Mouse (Mus musculus) CH12.LX (cell line): Measurements from ENCODE around the gene Psmd12. TPM values are rescaled to one million over a fixed set of nuclear protein-coding genes. Genes with fewer than 3 reads are reported as not detected.

Experiments used
- DNase-seq: peaks from one replicate; pipeline ENCODE4 v3.0.0-alpha.2; 2013; ENCODE audit errors: extremely low read depth
- H3K27ac ChIP-seq: 2 replicates; pipeline ENCODE4 v1.5.1; 2012; ENCODE audit warnings: low read depth, mild to moderate bottlenecking, control low read depth, moderate library complexity; ENCODE audit not compliant: insufficient read depth
- H3K27me3 ChIP-seq: replicated peaks from 2 replicates; pipeline ENCODE3; 2012; ENCODE audit warnings: inconsistent platforms
- H3K36me3 ChIP-seq, 2 experiments: replicated peaks in 1 of 2; 2 replicates each; pipeline versions ENCODE3 to v1.6.1; 2012; ENCODE audit warnings: inconsistent platforms in 1 of 2, low read length in 1 of 2, mild to moderate bottlenecking in 1 of 2, mixed read lengths in 1 of 2, moderate library complexity in 1 of 2; ENCODE audit not compliant: control insufficient read depth in 1 of 2, insufficient read depth in 1 of 2
- H3K4me1 ChIP-seq, 2 experiments: 2 replicates each; pipeline ENCODE4 v1.6.1; 2012; ENCODE audit warnings: inconsistent platforms in 1 of 2, moderate library complexity in 1 of 2; ENCODE audit not compliant: insufficient read depth in 2 of 2, control insufficient read depth in 1 of 2
- H3K4me2 ChIP-seq: 2 replicates; pipeline ENCODE4 v1.6.1; 2012; ENCODE audit warnings: low read depth, mild to moderate bottlenecking, control low read depth; ENCODE audit not compliant: poor library complexity, insufficient read depth, severe bottlenecking
- H3K4me3 ChIP-seq, 3 experiments: fragments of 150-350 bp in 1 of 3; sonication (generic) in 1 of 3; replicated peaks in 1 of 3; 2 replicates each; pipeline versions ENCODE3 to v1.5.1; 2011 to 2012; ENCODE audit warnings: low read depth in 2 of 3, low read length in 2 of 3, mild to moderate bottlenecking in 2 of 3, moderate library complexity in 2 of 3, control low read depth in 1 of 3, improper control_type of control experiment in 1 of 3, inconsistent platforms in 1 of 3, mixed read lengths in 1 of 3; ENCODE audit not compliant: poor library complexity in 1 of 3
- H3K79me2 ChIP-seq: replicated peaks from 2 replicates; pipeline ENCODE4 v1.6.1; 2012; ENCODE audit warnings: mild to moderate bottlenecking, moderate library complexity; ENCODE audit not compliant: control insufficient read depth, poor library complexity, insufficient read depth, severe bottlenecking; ENCODE audit errors: extremely low read depth
- H3K9ac ChIP-seq: 2 replicates; pipeline ENCODE4 v1.6.1; 2012; ENCODE audit warnings: low read depth, mild to moderate bottlenecking, control low read depth, moderate library complexity; ENCODE audit not compliant: insufficient read depth
- H3K9me3 ChIP-seq: replicated peaks from 2 replicates; pipeline ENCODE3; 2012; ENCODE audit warnings: low read length, inconsistent platforms, mixed read lengths
- BHLHE40 ChIP-seq: IDR thresholded peaks from 2 replicates; pipeline ENCODE4 v1.6.1; 2011; ENCODE audit warnings: mild to moderate bottlenecking, low read depth, low read length, improper control_type of control experiment
- CHD1 ChIP-seq: IDR thresholded peaks from 2 replicates; pipeline ENCODE4 v1.6.1; 2012; ENCODE audit warnings: low read depth, low read length, improper control_type of control experiment, inconsistent platforms
- CTCF ChIP-seq, 2 experiments: IDR thresholded peaks in 1 of 2; conservative IDR thresholded peaks in 1 of 2; 2 replicates each; pipeline ENCODE4 v1.5.1; 2011 to 2012; ENCODE audit warnings: low read depth in 2 of 2, low read length in 2 of 2, improper control_type of control experiment in 1 of 2, inconsistent platforms in 1 of 2, mild to moderate bottlenecking in 1 of 2, moderate library complexity in 1 of 2
- E2F4 ChIP-seq: IDR thresholded peaks from 2 replicates; pipeline ENCODE4 v1.6.1; 2011; ENCODE audit warnings: low read depth, low read length, improper control_type of control experiment; ENCODE audit not compliant: insufficient replicate concordance
- ELF1 ChIP-seq: IDR thresholded peaks from 2 replicates; pipeline ENCODE4 v1.6.1; 2014; ENCODE audit warnings: low read depth, mild to moderate bottlenecking, inconsistent platforms, low read length, improper control_type of control experiment
- EP300 ChIP-seq: IDR thresholded peaks from 2 replicates; pipeline ENCODE4 v1.6.1; 2011; ENCODE audit warnings: low read length, improper control_type of control experiment
- ETS1 ChIP-seq: conservative IDR thresholded peaks from 2 replicates; pipeline ENCODE4 v1.6.1; 2012; ENCODE audit warnings: low read depth, mild to moderate bottlenecking, inconsistent platforms, low read length, improper control_type of control experiment, moderate library complexity
- HCFC1 ChIP-seq: IDR thresholded peaks from 2 replicates; pipeline ENCODE4 v1.6.1; 2012; ENCODE audit warnings: low read depth, mild to moderate bottlenecking, inconsistent platforms, low read length, improper control_type of control experiment
- IRF4 ChIP-seq: IDR thresholded peaks from 2 replicates; pipeline ENCODE4 v1.6.1; 2014; ENCODE audit warnings: low read depth, mild to moderate bottlenecking, inconsistent platforms, low read length, improper control_type of control experiment
- JUN ChIP-seq: IDR thresholded peaks from 2 replicates; pipeline ENCODE4 v1.6.1; 2011; ENCODE audit warnings: low read depth, mild to moderate bottlenecking, low read length, improper control_type of control experiment, moderate library complexity; ENCODE audit not compliant: insufficient read depth
- MAX ChIP-seq: IDR thresholded peaks from 2 replicates; pipeline ENCODE4 v1.6.1; 2011; ENCODE audit warnings: low read length, improper control_type of control experiment
- MXI1 ChIP-seq: IDR thresholded peaks from 2 replicates; pipeline ENCODE4 v1.6.1; 2011; ENCODE audit warnings: mild to moderate bottlenecking, low read depth, low read length, improper control_type of control experiment
- NRF1 ChIP-seq: IDR thresholded peaks from 2 replicates; pipeline ENCODE4 v1.6.1; 2014; ENCODE audit warnings: low read depth, mild to moderate bottlenecking, inconsistent platforms, low read length, improper control_type of control experiment, moderate library complexity
- POLR2AphosphoS2 ChIP-seq: IDR thresholded peaks from 2 replicates; pipeline ENCODE4 v1.6.1; 2011; ENCODE audit warnings: low read depth, low read length, improper control_type of control experiment
- RAD21 ChIP-seq: IDR thresholded peaks from 2 replicates; pipeline ENCODE4 v1.6.1; 2011; ENCODE audit warnings: low read depth, mild to moderate bottlenecking, low read length, improper control_type of control experiment, moderate library complexity
- SIN3A ChIP-seq: IDR thresholded peaks from 2 replicates; pipeline ENCODE4 v1.6.1; 2012; ENCODE audit warnings: low read length, improper control_type of control experiment, inconsistent platforms
- SMC3 ChIP-seq: IDR thresholded peaks from 2 replicates; pipeline ENCODE4 v1.6.1; 2011; ENCODE audit warnings: low read depth, low read length, improper control_type of control experiment
- TBP ChIP-seq: conservative IDR thresholded peaks from 2 replicates; pipeline ENCODE4 v1.6.1; 2011; ENCODE audit warnings: low read depth, low read length, improper control_type of control experiment
- UBTF ChIP-seq: IDR thresholded peaks from 2 replicates; pipeline ENCODE4 v1.6.1; 2012; ENCODE audit warnings: low read depth, mild to moderate bottlenecking, inconsistent platforms, low read length, improper control_type of control experiment, moderate library complexity
- USF1 ChIP-seq: IDR thresholded peaks from 2 replicates; pipeline ENCODE4 v1.6.1; 2014; ENCODE audit warnings: low read depth, mild to moderate bottlenecking, inconsistent platforms, low read length, improper control_type of control experiment
- ZC3H11A ChIP-seq: IDR thresholded peaks from 2 replicates; pipeline ENCODE4 v1.6.1; 2012; ENCODE audit warnings: low read depth, mild to moderate bottlenecking, inconsistent platforms, low read length, improper control_type of control experiment
- ZKSCAN1 ChIP-seq: IDR thresholded peaks from 2 replicates; pipeline ENCODE4 v1.6.1; 2012; ENCODE audit warnings: low read depth, inconsistent platforms, low read length, improper control_type of control experiment, borderline replicate concordance
- ZMIZ1 ChIP-seq: IDR thresholded peaks from 2 replicates; pipeline ENCODE4 v1.6.1; 2012; ENCODE audit warnings: low read depth, mild to moderate bottlenecking, inconsistent platforms, low read length, improper control_type of control experiment
- ZNF384 ChIP-seq: IDR thresholded peaks from 2 replicates; pipeline ENCODE4 v1.6.1; 2012; ENCODE audit warnings: low read depth, low read length, improper control_type of control experiment, inconsistent platforms
- dilution Hi-C: fragments of 300-500 bp; cut with MboI; formaldehyde crosslinking; loops from 2 replicates; pipeline ENCODE4 v1.14.3; 2020; ENCODE audit warnings: low sequenced_read_pairs; ENCODE audit not compliant: extremely low pct_unique_long_range_greater_than_20kb, extremely low pct_ligation_motif_present
- in situ Hi-C: fragments of 300-500 bp; cut with MboI; formaldehyde crosslinking; loops from 3 replicates; pipeline ENCODE4 v1.14.3; 2019; ENCODE audit warnings: low sequenced_read_pairs, low pct_ligation_motif_present, low pct_unique_long_range_greater_than_20kb, mixed read lengths
- polyA plus RNA-seq: library from polyadenylated mRNA; unstranded; fragments of >175 nt; gene quantifications from 2 replicates; pipeline ENCODE4 v1.2.1, GENCODE M21; 2012; ENCODE audit warnings: low read depth; ENCODE audit not compliant: insufficient read length
- total RNA-seq, 2 experiments: library from RNA; depleted of rRNA; stranded (reverse); fragments of 300-350 nt in 1 of 2; fragments of >200 nt in 1 of 2; gene quantifications; 2 replicates each; pipeline ENCODE4 v1.2.3; 2012 to 2014

The Psmd12 gene
- total and polyA plus RNA-seq, 3 experiments = 108 to 257 (median 151) TPM

- TF ChIP-seq HCFC1 (no peak), MAX (peak; percentile 61), JUN (no peak), IRF4 (peak; percentile 33; the same call in 1 of the 2 replicates), ZMIZ1 (no peak), RAD21 (no peak), E2F4 (no peak)
- TF ChIP-seq, all 38 proteins: peak for 10
Measured at GRCm38 (mm10) chr11:107451106-107451505, 28.2 kb upstream of the Psmd12 start (continued).

DNA sequence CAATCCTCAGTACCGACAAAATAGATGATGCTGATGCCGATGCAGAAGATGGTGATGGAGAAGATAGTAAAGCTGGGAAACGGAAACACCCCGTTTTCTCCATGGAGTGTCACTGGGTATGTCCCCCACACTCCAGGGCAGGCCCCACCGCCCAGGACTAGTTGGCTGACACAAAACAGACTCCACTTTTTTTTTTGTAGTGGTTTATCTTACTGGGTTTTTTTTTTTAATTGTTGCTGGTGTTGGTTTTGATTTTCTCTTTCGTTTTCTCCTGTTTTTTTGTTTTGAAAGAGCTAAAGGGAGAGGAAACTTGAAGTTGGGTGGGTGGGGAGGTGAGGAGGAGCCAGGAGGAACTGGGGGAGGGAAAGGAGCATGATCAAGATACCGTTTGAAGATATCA, 27.2 kb upstream of the Psmd12 start:
- Histone ChIP-seq H3K4me1 (peaks cover 6 to 44% of the 10 kb centered on the region in 2 experiments), H3K27ac (no peak overlapping the region), H3K4me3 (no peak overlapping the region), H3K36me3 (peaks cover 0 to 3% of the 10 kb centered on the region in 2 experiments), H3K27me3 (no peaks in the 10 kb centered on the region), H3K79me2 (no peaks in the 10 kb centered on the region), H3K9me3 (no peaks in the 10 kb centered on the region), H3K4me2 (no peak overlapping the region)
- no peak for TF ChIP-seq RAD21
- TF ChIP-seq EP300 = no peak
- TF ChIP-seq ZNF384 = 0 out of 2 replicates have a peak, but pooled peaks have one; percentile 14
- TF ChIP-seq UBTF = no peak
- TF ChIP-seq, all 38 proteins: peak for 1
- no peak overlapping the region for H3K9ac ChIP-seq
- no peak for DNase-seq
- dilution Hi-C loops (no loop called here), in situ Hi-C loops (loop anchor here (10.0 kb wide), 1 partner anchor 57 kb away; no protein-coding TSS in a partner anchor)

- dilution Hi-C loops = no loop called here
- TF ChIP-seq ELF1 (no peak), ZNF384 (no peak), NRF1 (no peak), E2F4 (no peak), BHLHE40 (no peak), EP300 (no peak), SIN3A (no peak), POLR2AphosphoS2 (no peak), TBP (no peak), CTCF (conservative IDR thresholded peaks at IDR 0.05 in 1 of 2, IDR thresholded peaks at IDR 0.05 in 1 of 2; ENCODE audit: low read depth in 2 of 2, low read length in 2 of 2) (no peak), HCFC1 (no peak), USF1 (no peak), CHD1 (no peak), IRF4 (no peak), ZC3H11A (no peak), ZKSCAN1 (no peak), MXI1 (no peak), SMC3 (no peak), ETS1 (no peak)
- TF ChIP-seq, all 38 proteins: peak for 0
- Histone ChIP-seq H3K27ac (no peak overlapping the region), H3K79me2 (no peaks in the 10 kb centered on the region), H3K27me3 (no peaks in the 10 kb centered on the region), H3K4me2 (no peak overlapping the region), H3K4me1 (peaks cover 6 to 34% of the 10 kb centered on the region in 2 experiments), H3K4me3 (no peak overlapping the region), H3K36me3 (peaks cover 0 to 3% of the 10 kb centered on the region in 2 experiments), H3K9me3 (no peaks in the 10 kb centered on the region), H3K9ac (no peak overlapping the region)
- no peak for DNase-seq
- in situ Hi-C loops = loop anchor here (10.0 kb wide), 1 partner anchor 60 kb away; no protein-coding TSS in a partner anchor
Measured at GRCm38 (mm10) chr11:107454546-107455462, 24.5 kb upstream of the Psmd12 start.
